Mouse (Mus musculus) brain, embryonic 14.5 days (tissue): ENCODE measurements at regions not wholly inside any gene's neighbourhood (a gene's known extent, or its start where the extent isn't known, plus 50 kb on each side); places are given as distances from the start of the nearest gene placed in this dataset.

Source experiments
- DNase-seq: peaks from one replicate; pipeline ENCODE4 v3.0.0-alpha.2; 2011; ENCODE audit warnings: low read depth
- CTCF ChIP-seq: fragments of 200-500 bp; IDR thresholded peaks from 2 replicates; pipeline ENCODE4 v1.5.1; 2012; ENCODE audit warnings: inconsistent platforms, mild to moderate bottlenecking, moderate library complexity, borderline replicate concordance; ENCODE audit not compliant: insufficient read depth, insufficient read length; ENCODE audit errors: extremely low read depth
- POLR2A ChIP-seq: fragments of 200-500 bp; IDR thresholded peaks from 2 replicates; pipeline ENCODE4 v1.6.1; 2012; ENCODE audit warnings: mild to moderate bottlenecking, inconsistent platforms, borderline replicate concordance; ENCODE audit not compliant: poor library complexity, insufficient read depth, insufficient read length, severe bottlenecking; ENCODE audit errors: extremely low read depth

DNA sequence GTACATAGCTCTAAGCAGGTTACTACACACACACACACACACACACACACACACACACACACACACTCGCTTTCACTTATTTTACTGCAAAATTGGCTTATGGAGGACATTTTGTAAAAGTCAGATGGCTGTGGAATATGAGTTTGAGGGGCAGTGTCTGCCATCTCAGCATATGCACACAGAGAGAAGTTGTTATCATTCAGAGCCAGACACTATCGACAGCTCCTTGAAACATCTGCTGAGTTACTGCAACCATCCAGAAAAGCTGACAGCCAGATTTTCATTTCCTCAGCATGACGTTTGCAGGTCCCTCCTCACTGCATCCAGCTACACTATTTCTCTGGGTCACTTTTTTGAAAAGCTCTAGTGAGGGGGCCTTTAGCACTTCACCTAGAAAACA, 49.9 kb upstream of the Zmat1 start:
- TF ChIP-seq POLR2A (no peak), CTCF (no peak)

More for the DNA sequence above, 49.9 kb upstream of the Zmat1 start:
- DNase-seq: no peak
